Mouse (Mus musculus) testis, adult 2 months (tissue): ENCODE results near the gene Ppt1. TPM values are rescaled to one million over a fixed set of nuclear protein-coding genes. Genes with fewer than 3 reads are reported as not detected.

Source experiments
- H3K27ac ChIP-seq: fragments of 200-500 bp; 2 replicates; pipeline ENCODE4 v1.5.1; 2012; ENCODE audit warnings: low read depth, low read length; ENCODE audit not compliant: control insufficient read depth, insufficient read depth
- H3K27me3 ChIP-seq: fragments of 200-500 bp; 2 replicates; pipeline ENCODE4 v1.6.1; 2012; ENCODE audit warnings: mild to moderate bottlenecking, low read length, moderate library complexity; ENCODE audit not compliant: control insufficient read depth, insufficient read depth
- H3K36me3 ChIP-seq: fragments of 200-500 bp; 2 replicates; pipeline ENCODE4 v1.6.1; 2012; ENCODE audit warnings: mild to moderate bottlenecking, low read length; ENCODE audit not compliant: control insufficient read depth, insufficient read depth
- H3K4me1 ChIP-seq: fragments of 200-500 bp; 2 replicates; pipeline ENCODE4 v1.6.1; 2012; ENCODE audit warnings: low read length; ENCODE audit not compliant: control insufficient read depth, insufficient read depth
- H3K4me3 ChIP-seq: fragments of 200-500 bp; 2 replicates; pipeline ENCODE4 v1.5.1; 2012; ENCODE audit warnings: low read depth, mild to moderate bottlenecking, low read length, moderate library complexity, mixed read lengths; ENCODE audit not compliant: control insufficient read depth
- CTCF ChIP-seq: fragments of 200-500 bp; IDR thresholded peaks from 2 replicates; pipeline ENCODE4 v1.5.1; 2012; ENCODE audit warnings: low read depth, mild to moderate bottlenecking, inconsistent platforms, low read length, moderate library complexity; ENCODE audit not compliant: control insufficient read depth, insufficient read depth, insufficient replicate concordance
- POLR2A ChIP-seq: fragments of 200-500 bp; IDR thresholded peaks from 2 replicates; pipeline ENCODE4 v1.6.1; 2012; ENCODE audit warnings: low read depth, mild to moderate bottlenecking, inconsistent platforms, low read length, moderate library complexity; ENCODE audit not compliant: control insufficient read depth
- polyA plus RNA-seq: library from polyadenylated mRNA; depleted of rRNA; stranded (reverse); fragments of >200 nt; gene quantifications from 2 replicates; pipeline ENCODE4 v1.2.3, GENCODE M21; 2012

Gene Ppt1
- polyA plus RNA-seq, 1 experiment: 122 TPM

DNA sequence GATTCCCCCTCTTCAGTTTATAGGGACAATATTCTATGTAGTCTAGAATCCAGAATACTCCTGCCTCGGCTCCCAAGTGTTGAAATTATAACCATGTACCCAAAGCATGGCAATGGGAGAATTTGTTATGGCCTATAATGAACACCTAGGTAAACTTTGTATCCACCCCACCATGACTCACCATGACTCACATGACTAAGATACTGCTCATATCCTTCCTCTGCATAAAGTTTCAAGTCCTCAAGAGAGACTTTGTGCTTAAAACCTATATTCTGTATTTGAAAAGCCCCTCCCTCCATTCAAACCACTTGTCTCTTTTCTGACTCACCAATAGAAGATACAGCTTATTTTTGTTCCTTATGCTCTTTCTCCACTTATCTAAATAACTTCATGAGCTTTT lies 32.0 kb downstream of the Ppt1 start:
- TF ChIP-seq CTCF (no peak), POLR2A (no peak)
- Histone ChIP-seq H3K27ac (no peak overlapping the region), H3K4me3 (no peak overlapping the region), H3K36me3 (peaks cover 12% of the 10 kb centered on the region), H3K4me1 (no peaks in the 10 kb centered on the region), H3K27me3 (no peaks in the 10 kb centered on the region)

- TF ChIP-seq CTCF: no peak; the same call in 1 of the 2 replicates
- no peak for TF ChIP-seq POLR2A
- H3K4me1 ChIP-seq: no peaks in the 10 kb centered on the region
- H3K27ac ChIP-seq: no peak overlapping the region
- no peak overlapping the region for H3K4me3 ChIP-seq
- H3K27me3 ChIP-seq: no peaks in the 10 kb centered on the region
- H3K36me3 ChIP-seq: peaks cover 6% of the 10 kb centered on the region
These were observed 34.0 kb downstream of the Ppt1 start for GRCm38 (mm10) chr4:122870027-122870426.

GRCm38 (mm10) chr4:122870741-122871140 lies 34.7 kb downstream of the Ppt1 start:
- no peak overlapping the region for H3K27ac ChIP-seq
- H3K4me3 ChIP-seq: no peak overlapping the region
- H3K36me3 ChIP-seq: peaks cover 6% of the 10 kb centered on the region
- no peaks in the 10 kb centered on the region for H3K27me3 ChIP-seq
- TF ChIP-seq POLR2A (no peak), CTCF (no peak)
- H3K4me1 ChIP-seq: no peaks in the 10 kb centered on the region

- H3K4me3 ChIP-seq: no peak overlapping the region
- peaks cover 6% of the 10 kb centered on the region for H3K36me3 ChIP-seq
These were observed 35.2 kb downstream of the Ppt1 start for GRCm38 (mm10) chr4:122871269-122871668.

GRCm38 (mm10) chr4:122871989-122872388 lies 35.9 kb downstream of the Ppt1 start:
- no peak for TF ChIP-seq CTCF
- Histone ChIP-seq H3K36me3 (peaks cover 6% of the 10 kb centered on the region), H3K27me3 (no peaks in the 10 kb centered on the region)

More at GRCm38 (mm10) chr4:122871269-122871668, 35.2 kb downstream of the Ppt1 start:
- no peaks in the 10 kb centered on the region for H3K4me1 ChIP-seq
- H3K27ac ChIP-seq: no peak overlapping the region
- no peaks in the 10 kb centered on the region for H3K27me3 ChIP-seq
- TF ChIP-seq CTCF (no peak), POLR2A (no peak)

GRCm38 (mm10) chr4:122873003-122873402 lies 37.0 kb downstream of the Ppt1 start:
- Histone ChIP-seq H3K4me3 (no peak overlapping the region), H3K27ac (no peak overlapping the region)

More at GRCm38 (mm10) chr4:122871989-122872388, 35.9 kb downstream of the Ppt1 start:
- no peak overlapping the region for H3K27ac ChIP-seq
- H3K4me1 ChIP-seq: no peaks in the 10 kb centered on the region
- H3K4me3 ChIP-seq: no peak overlapping the region

DNA sequence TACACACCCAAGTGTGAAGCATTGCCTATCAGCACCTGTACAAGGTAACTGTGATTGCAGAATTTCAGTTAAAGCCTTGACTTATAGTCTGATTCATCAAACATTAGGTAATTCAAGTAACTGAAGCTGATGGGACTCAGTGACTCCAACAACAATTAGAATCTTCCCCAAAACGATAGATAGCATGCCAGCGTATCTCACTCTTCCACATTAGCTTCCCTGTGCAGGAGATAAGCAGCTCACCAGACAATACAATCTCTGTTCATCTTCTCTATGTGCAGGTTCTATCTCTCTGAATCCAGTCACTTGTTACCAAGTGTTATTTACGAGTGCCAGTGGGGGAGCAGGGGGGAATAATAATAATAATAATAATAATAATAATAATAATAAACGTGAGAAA lies 37.5 kb downstream of the Ppt1 start:
- peaks cover 4% of the 10 kb centered on the region for H3K36me3 ChIP-seq
- no peak overlapping the region for H3K27ac ChIP-seq
- TF ChIP-seq POLR2A (no peak), CTCF (no peak)
- H3K4me3 ChIP-seq: no peak overlapping the region
- no peaks in the 10 kb centered on the region for H3K4me1 ChIP-seq
- H3K27me3 ChIP-seq: no peaks in the 10 kb centered on the region

More at GRCm38 (mm10) chr4:122873003-122873402, 37.0 kb downstream of the Ppt1 start:
- Histone ChIP-seq H3K36me3 (peaks cover 4% of the 10 kb centered on the region), H3K27me3 (no peaks in the 10 kb centered on the region), H3K4me1 (no peaks in the 10 kb centered on the region)
- TF ChIP-seq CTCF: no peak
- no peak for TF ChIP-seq POLR2A
